Mouse (Mus musculus): ENCODE data around the gene Mia2. TPM values are rescaled to one million over a fixed set of nuclear protein-coding genes. Genes with fewer than 3 reads are reported as not detected.

The Mia2 gene
- total RNA-seq, 2 experiments from 2014 or later = 83.9 to 111 TPM

GRCm38 (mm10) chr12:59139372-59139771 is 43.8 kb downstream of the Mia2 start:
- DNase-seq = no peak
- intact Hi-C loops (cut with DNase I) = no loop called here

DNA sequence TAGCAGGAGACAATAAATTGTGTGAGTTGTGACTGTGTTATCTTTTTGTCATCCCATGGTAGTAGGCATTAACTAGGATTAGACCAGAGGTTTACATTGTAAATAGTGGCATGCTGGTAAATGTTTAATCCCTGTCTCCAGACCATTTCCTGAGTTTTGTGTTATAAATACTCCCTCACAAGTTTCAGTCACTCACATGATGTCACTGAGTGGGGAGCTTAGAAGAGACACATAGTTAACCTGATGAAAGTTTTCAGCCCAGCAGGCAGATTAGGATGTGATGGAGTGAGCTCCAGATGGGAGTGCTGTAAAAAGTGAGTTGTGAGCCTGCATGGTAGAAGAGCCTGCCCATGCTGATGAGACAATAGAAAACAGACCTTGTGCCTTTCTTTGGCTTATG is 49.5 kb downstream of the Mia2 start:
- no peak for DNase-seq
- intact Hi-C loops (cut with DNase I) = no loop called here

DNA sequence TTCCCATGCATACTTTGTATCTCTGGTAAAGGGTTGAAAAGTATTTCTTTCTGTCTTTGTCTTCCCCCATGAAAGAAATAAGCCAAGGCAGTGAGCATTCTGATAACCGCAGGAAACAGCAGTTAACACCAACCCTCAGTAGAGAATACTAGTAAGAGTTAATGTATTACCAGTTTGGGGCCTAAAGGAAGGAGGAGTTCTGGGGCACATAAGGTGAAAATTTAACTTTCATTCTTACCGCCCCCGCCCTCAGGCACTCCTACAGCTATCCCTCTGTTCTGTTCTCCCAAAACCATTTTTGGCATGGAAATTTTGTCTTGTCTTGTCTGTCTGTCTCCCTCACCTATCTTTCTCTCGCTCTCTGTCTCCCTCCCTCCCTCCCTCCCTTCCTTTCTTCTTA is 54.1 kb downstream of the Mia2 start:
- intact Hi-C loops (cut with DNase I) = no loop called here
- DNase-seq = no peak

GRCm38 (mm10) chr12:59161091-59161490 is 65.5 kb downstream of the Mia2 start:
- intact Hi-C loops (cut with DNase I) = no loop called here
- DNase-seq = no peak

DNA sequence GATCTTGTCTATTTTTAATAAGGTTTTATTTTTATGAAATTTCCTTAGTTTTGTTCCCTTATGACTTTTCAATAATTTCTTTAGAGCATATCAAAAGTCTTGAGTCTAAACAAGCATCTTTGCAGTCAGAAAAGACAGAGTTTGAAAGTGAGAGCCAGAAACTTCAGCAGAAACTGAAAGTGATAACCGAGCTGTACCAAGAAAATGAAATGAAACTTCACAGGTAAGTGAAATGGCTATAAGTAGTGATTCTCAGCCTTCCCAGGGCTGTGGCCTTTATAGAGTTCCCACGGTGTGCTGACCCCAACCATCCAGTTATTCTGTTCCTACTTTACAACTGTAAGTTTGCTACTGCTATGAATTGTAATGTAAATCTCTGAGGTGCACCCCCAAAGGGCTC is 67.2 kb downstream of the Mia2 start:
- intact Hi-C loops (cut with DNase I) = no loop called here
- DNase-seq = no peak

DNA sequence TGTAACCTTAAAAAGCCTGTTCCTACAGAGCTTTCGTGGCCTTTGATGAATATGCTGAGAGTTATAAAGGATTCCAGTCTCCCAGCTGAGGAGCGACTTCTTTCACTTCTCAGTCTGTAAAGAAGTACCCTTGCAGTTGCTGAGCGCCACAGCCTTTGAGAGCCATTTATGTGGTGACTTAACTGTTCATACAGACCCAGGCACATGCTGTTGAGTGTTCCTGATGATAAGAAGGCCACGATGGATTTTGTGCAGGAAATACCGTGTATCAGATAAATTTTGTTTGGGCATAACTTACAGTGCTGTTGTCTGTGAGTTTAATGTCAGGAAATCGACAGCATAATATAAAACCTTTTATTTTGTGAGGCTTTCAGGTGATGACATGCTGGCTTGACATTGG is 68.9 kb downstream of the Mia2 start:
- intact Hi-C loops (cut with DNase I) = no loop called here
- DNase-seq = no peak

DNA sequence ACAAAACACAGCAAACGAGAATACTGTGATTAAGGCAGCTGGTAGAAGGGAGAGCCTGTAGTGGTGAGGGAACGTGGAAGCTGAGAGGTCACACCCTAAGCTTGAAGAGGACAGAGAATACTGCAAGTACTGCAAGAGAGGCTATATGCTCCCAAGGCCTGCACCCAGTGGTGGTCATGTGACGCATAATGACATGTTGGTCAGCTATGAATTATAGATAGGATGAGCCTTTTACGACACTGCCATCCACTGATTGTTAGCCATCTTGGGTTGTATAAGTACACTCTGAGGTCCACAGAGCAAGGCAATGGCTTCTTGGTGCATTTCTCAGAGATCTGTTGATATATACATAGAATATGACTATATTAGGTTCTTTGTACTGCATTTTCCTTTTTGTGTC is 71.0 kb downstream of the Mia2 start:
- intact Hi-C loops (cut with DNase I) = no loop called here

GRCm38 (mm10) chr12:59169935-59170334 is 74.3 kb downstream of the Mia2 start:
- DNase-seq = no peak
- intact Hi-C loops (cut with DNase I) = no loop called here

More for the DNA sequence above, 71.0 kb downstream of the Mia2 start:
- no peak for DNase-seq

DNA sequence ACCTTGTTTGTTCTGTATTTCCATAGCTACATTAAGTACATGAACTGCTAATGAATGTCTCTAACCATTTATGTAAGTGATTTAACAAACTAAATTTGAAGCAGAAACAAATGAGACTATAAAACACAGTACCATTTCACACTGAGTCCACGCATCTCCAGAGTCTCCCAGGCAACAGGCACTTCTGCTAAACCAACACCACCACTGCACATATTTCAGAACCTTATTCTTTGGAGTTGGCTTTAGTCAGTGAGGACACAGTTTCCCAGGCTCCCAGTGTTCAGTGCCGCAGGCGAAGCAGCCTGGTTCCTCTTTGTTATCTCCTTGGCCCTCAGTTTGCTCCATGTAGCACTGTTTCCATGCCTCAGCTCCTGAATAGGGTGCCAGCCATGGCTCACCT is 82.2 kb downstream of the Mia2 start:
- intact Hi-C loops (cut with DNase I) = no loop called here
- DNase-seq = no peak

DNA sequence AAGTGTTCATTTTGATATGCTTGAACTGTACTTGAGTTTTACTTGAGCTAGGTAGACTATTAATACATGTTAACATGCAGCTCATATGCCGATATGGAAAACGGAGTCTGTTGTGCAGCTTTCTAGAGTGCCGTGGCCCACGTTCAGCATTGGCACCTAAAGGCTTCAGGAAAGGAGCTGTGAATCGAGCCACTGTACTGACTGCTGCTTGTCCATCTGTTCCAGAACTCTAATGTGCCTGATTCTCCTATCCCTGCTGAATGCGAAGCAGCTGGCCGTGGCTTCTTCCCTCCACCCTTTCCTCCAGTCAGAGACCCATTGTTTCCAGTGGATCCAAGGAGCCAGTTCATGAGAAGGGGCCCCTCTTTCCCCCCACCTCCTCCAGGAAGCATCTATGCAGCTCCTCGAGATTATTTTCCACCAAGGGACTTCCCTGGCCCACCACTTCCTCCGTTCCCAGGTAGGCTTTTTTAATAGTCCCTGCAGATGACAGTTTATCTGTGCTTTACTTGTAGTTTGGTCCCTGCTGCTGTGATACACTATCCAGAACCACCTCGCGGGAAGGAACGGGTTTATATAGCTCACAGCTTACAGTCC is 92.6 kb downstream of the Mia2 start:
- intact Hi-C loops (cut with DNase I) = no loop called here
- no peak for DNase-seq

- no peak for DNase-seq
- intact Hi-C loops (cut with DNase I) = no loop called here
Measured at GRCm38 (mm10) chr12:59193637-59194036, 98.0 kb downstream of the Mia2 start.

DNA sequence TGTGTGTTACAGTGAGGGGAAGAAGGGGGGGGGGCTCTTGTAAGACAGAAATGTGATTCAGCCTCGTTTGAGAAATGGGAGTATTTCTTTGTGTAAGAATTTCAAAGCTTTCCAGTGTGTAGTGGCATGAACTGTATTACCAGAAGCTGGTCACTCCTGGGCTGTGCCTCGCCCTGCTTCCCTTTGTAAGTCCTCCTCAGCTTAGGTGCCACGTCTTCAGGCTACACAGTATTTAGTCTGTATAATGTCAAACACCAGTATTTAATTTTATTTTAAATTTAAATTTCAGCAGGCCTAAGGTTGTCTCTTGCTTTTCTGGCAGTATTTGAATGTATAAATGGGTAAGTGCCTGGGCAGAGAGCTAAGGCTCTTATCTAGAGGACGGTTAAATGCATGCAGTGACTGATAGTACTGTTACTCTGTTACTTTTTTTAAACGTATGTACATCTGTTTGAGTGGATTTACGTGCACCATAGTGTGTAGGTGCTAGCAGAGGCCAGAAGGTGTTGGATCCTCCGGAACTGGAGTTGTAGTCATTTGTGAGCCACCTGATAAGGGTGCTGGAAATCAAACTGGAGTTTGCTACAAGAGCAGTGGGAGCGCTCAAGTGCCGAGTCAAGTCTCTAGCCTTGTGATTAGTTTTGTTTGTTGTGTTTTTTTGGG is 98.9 kb downstream of the Mia2 start:
- no peak for DNase-seq
- intact Hi-C loops (cut with DNase I) = no loop called here

DNA sequence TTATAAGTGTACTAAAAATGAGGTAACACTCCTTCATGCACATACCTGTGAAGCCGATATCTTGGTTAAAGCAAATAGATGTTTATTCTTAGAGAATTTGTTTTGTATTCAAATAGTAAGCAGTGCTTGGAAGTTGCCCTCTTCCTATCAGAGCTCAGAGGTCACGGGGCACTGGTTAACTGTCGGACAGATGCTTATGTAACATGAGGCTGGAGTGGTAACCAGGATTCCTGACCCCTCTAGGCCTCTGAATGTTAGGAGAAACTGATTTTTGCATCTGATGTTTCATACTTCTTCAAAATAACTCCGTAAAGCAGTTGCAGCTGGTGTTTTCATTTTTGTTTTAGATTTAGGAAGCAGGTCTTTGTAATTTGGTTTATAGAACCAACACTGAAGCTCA is 99.5 kb downstream of the Mia2 start:
- intact Hi-C loops (cut with DNase I) = no loop called here

GRCm38 (mm10) chr12:59195941-59196340 is 100.3 kb downstream of the Mia2 start:
- intact Hi-C loops (cut with DNase I) = no loop called here
- DNase-seq = no peak

More for the DNA sequence above, 99.5 kb downstream of the Mia2 start:
- no peak for DNase-seq

GRCm38 (mm10) chr12:59198750-59199149 is 103.2 kb downstream of the Mia2 start:
- DNase-seq = no peak
- intact Hi-C loops (cut with DNase I) = loop anchor here (1.0 kb wide), 1 partner anchor 15 kb away; no protein-coding TSS in a partner anchor

- DNase-seq = no peak
- intact Hi-C loops (cut with DNase I) = loop anchor here (1.0 kb wide), 1 partner anchor 14 kb away; no protein-coding TSS in a partner anchor
Measured at GRCm38 (mm10) chr12:59199361-59199760, 103.8 kb downstream of the Mia2 start.

GRCm38 (mm10) chr12:59205571-59205970 is 110.0 kb downstream of the Mia2 start:
- no peak for DNase-seq
- intact Hi-C loops (cut with DNase I) = no loop called here

DNA sequence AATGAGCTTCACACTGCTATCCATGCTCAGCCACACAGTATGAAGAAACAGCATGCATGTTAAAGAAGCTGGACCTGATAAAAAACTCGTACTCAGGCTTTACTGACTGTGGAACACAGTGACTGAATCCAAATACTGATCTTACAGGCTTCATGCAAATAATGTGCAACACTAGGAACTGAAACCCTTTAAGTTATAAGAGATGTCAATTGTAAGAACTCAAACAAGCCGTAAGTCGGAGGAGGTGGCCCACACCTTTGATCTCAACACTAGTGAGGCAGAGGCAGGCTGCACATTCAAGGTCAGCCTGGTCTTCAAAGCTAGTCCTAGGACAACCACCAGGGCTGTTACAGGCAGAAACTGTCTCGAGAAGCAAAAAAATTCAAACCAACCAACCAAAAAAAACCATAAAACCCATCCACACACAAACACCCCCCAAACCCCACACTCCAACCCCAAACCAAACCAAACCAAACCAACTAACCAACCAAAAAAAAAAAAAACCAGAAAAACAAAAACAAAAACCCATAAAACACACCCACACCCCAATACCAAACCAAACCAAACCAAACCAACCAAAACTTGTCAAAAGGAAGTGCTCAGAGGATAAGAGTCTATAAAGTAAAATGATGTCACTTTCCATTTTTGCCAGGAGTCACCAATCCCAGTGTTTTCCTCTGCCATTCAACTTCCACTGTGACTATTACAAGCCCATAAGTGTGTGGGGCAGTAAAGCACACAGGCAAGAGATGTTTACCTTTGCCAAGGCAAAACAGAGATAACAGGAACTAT is 110.8 kb downstream of the Mia2 start:
- intact Hi-C loops (cut with DNase I) = no loop called here
- no peak for DNase-seq

DNA sequence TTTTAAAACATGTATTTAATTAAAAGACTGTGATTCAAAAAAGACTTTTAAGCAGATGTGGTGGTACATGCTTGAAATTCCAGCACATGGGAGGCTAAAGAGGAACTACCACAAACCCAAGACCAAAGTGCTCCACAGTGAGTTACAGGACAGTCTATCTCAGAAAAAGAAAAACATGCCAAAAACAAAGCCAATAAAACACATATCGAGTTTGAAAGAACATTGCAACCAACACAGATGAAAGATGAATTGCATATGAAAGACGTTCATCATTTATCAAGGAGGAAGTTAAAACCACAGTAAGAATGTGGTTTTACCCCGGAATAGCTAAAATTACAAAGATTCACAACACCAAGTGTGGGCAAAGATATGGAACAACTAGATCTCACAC is 111.4 kb downstream of the Mia2 start:
- no peak for DNase-seq
- intact Hi-C loops (cut with DNase I) = no loop called here

DNA sequence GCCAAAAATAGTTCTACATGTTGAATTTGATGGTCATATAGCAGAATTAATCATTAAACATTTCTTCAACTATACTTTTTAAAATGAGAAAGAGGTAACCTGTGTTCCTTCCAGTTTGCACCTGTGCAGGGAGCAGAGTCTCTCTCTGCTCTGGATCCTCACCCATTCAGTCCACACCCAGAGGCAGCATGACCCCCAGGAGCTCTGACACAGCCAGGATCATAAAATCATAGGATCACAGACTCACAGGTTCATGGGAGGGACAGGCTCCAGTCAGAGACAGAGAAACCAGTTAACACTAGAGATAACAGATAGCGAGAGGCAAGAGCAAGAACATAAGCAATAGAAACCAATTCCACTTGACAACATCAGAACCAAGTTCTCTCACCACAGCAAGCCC is 112.2 kb downstream of the Mia2 start:
- no peak for DNase-seq
- intact Hi-C loops (cut with DNase I) = no loop called here

GRCm38 (mm10) chr12:59216176-59216575 is 120.6 kb downstream of the Mia2 start:
- intact Hi-C loops (cut with DNase I) = no loop called here

More at GRCm38 (mm10) chr12:59216176-59216575, 120.6 kb downstream of the Mia2 start:
- no peak for DNase-seq

All from gastrocnemius, postnatal 36 days (tissue).